Mouse (Mus musculus) kidney, embryonic 16.5 days (tissue): ENCODE measurements around the gene Btg2. TPM values are rescaled to one million over a fixed set of nuclear protein-coding genes. Genes with fewer than 3 reads are reported as not detected.

Experiments
- ATAC-seq: fragments of 200-750 bp; cut with Nextera tagmentation; 2 replicates; pipeline ENCODE4 v1.8.0; 2017; ENCODE audit warnings: moderate TSS enrichment; ENCODE audit not compliant: low FRiP score, low TSS enrichment
- H3K27ac ChIP-seq: fragments of 300-500 bp; sonication (generic); 2 replicates; pipeline ENCODE4 v1.5.1; 2014; ENCODE audit warnings: low read length
- H3K27me3 ChIP-seq: fragments of 300-500 bp; sonication (generic); 2 replicates; pipeline ENCODE4 v1.6.1; 2014; ENCODE audit warnings: low read length, control low read depth, mixed read lengths; ENCODE audit not compliant: insufficient read depth
- H3K36me3 ChIP-seq: fragments of 300-500 bp; sonication (generic); 2 replicates; pipeline ENCODE4 v1.6.1; 2014; ENCODE audit warnings: low read length, control low read depth, mixed read lengths; ENCODE audit not compliant: insufficient read depth
- H3K4me1 ChIP-seq: fragments of 300-500 bp; sonication (generic); 2 replicates; pipeline ENCODE4 v1.6.1; 2014; ENCODE audit warnings: low read length, control low read depth, mixed read lengths; ENCODE audit not compliant: insufficient read depth
- H3K4me2 ChIP-seq: fragments of 300-500 bp; sonication (generic); replicated peaks from 2 replicates; pipeline ENCODE4 v1.6.1; 2014; ENCODE audit warnings: low read depth, low read length
- H3K4me3 ChIP-seq: fragments of 300-500 bp; sonication (generic); 2 replicates; pipeline ENCODE4 v1.5.1; 2014; ENCODE audit warnings: mild to moderate bottlenecking, low read length
- H3K9ac ChIP-seq: fragments of 300-500 bp; sonication (generic); replicated peaks from 2 replicates; pipeline ENCODE4 v1.6.1; 2014; ENCODE audit warnings: low read length
- H3K9me3 ChIP-seq: fragments of 300-500 bp; sonication (generic); 2 replicates; pipeline ENCODE4 v1.6.1; 2016; ENCODE audit warnings: low read length, control low read depth
- WGBS: fragments of 180-500 bp; shearing (Covaris S2); extraction: QIAGEN DNeasy Blood & Tissue Kit; methylation state at CpG from one replicate; pipeline ENCODE4 v1.1.7; 2014; 5-methylcytosine and 5-hydroxymethylcytosine counted together
- polyA plus RNA-seq: library from polyadenylated mRNA; unstranded; fragments of >200 nt; fragmentation: Nextera tagmentation; extraction: Ambion mirVana; gene quantifications from 2 replicates; pipeline ENCODE4 v1.2.1, GENCODE M21; 2015

Gene Btg2
- polyA plus RNA-seq, 1 experiment from 2014 or later = 38.2 TPM

DNA sequence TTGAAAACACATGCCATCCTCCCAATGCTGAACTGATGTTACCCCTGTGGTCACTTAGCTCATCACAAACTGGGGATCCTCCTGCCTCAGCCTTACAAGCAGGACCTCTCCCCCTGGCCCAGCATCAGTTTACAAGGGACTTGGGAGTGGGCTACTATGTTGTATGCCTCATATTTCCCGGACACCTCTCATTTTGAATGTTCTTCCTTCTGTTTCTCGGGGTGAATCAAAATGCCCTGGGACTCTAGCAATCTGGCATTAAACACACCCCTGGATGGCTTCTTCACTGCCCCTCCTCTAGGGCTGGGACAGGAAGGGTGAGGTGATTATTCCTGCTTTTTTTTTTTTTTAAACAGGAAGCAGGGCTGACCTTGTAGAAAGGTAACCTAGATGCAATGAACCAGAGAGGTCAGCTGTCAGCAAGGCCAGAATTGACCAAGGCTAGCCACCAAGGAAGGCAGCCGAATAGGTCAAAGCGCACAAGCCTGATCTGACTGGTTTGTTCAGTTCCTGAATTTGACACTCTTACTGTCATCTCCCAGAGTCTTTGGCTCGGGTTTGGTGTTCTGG, 2.0 kb upstream of the Btg2 start:
- no peak overlapping the region for H3K4me2 ChIP-seq
- no peaks in the 10 kb centered on the region for H3K9me3 ChIP-seq
- ATAC-seq = no peak
- peaks cover 35% of the 10 kb centered on the region for H3K4me1 ChIP-seq
- H3K36me3 ChIP-seq = no peaks in the 10 kb centered on the region; the same call in 1 of the 2 replicates
- H3K4me3 ChIP-seq = no peak overlapping the region
- no peak overlapping the region for H3K9ac ChIP-seq
- no peaks in the 10 kb centered on the region for H3K27me3 ChIP-seq
- H3K27ac ChIP-seq = no peak overlapping the region
- 80% methylated on average over 5 of the region's 5 CpGs for WGBS

DNA sequence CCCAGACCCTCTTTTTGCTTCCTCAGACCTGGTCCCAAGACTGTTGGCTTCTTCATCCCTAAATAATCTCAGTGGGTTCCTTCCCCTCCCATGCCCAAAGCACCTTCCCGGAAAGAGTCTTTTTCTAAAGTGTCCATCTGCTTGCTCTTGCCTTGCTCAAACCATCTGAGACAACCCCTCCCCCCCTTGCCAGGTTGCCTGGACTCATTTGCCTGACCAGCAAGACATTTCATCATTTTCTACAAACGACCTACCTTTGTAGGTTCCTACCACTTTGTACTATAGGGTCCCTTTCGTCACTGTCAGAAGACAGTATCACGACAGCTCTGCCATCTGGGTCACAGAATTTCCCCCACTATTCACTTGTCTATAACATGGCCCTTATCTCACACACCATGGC, 1.5 kb upstream of the Btg2 start:
- Histone ChIP-seq H3K9ac (no peak overlapping the region), H3K36me3 (no peaks in the 10 kb centered on the region; the same call in 1 of the 2 replicates), H3K4me2 (no peak overlapping the region), H3K27me3 (no peaks in the 10 kb centered on the region), H3K4me1 (peaks cover 37% of the 10 kb centered on the region), H3K9me3 (no peaks in the 10 kb centered on the region), H3K27ac (peak overlapping the region; percentile 83), H3K4me3 (no peak overlapping the region)
- WGBS = 81% methylated on average over 4 of the region's 4 CpGs
- ATAC-seq = no peak

DNA sequence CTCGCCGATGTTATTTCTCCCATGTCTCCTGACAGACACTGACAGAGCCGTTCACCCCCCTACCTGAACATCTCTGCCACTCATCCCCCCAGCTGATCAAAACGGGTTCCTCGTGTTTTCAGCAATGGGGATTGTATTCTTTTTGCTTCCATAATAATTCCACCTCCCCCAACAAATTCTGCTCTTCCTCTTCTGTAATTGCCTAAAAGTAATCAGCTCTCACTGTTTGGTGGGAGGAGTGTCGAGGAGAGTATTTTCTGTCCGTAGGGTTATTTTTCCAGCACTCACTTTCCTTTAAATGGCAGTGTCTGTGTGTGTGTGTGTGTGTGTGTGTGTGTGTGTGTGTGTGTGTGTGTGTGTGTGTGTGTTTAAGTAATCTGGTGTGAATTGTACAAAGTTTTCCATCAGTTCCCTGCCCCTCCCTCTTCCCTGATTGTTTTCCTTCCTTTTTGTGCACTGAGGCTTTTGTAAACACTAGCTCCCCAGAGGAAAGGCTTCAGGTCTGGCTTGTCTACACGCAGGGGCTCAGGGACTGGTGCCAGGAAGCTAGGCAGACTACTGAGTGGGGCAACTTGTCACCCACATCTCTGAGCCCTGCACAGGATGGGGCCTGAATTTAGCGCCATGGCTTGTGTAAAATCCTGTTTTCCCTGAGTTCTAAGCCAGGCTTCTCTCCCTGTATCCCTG, 700 bp upstream of the Btg2 start:
- Histone ChIP-seq H3K4me1 (peaks cover 38% of the 10 kb centered on the region), H3K36me3 (no peaks in the 10 kb centered on the region; the same call in 1 of the 2 replicates), H3K9ac (peak overlapping the region; percentile 70), H3K27ac (peak overlapping the region; percentile 83), H3K4me2 (peak overlapping the region; percentile 77), H3K4me3 (peak overlapping the region; percentile 70), H3K9me3 (no peaks in the 10 kb centered on the region), H3K27me3 (no peaks in the 10 kb centered on the region)
- ATAC-seq = peak; percentile 20; the same call in 1 of the 2 replicates
- 5% methylated on average over 9 of the region's 9 CpGs for WGBS

DNA sequence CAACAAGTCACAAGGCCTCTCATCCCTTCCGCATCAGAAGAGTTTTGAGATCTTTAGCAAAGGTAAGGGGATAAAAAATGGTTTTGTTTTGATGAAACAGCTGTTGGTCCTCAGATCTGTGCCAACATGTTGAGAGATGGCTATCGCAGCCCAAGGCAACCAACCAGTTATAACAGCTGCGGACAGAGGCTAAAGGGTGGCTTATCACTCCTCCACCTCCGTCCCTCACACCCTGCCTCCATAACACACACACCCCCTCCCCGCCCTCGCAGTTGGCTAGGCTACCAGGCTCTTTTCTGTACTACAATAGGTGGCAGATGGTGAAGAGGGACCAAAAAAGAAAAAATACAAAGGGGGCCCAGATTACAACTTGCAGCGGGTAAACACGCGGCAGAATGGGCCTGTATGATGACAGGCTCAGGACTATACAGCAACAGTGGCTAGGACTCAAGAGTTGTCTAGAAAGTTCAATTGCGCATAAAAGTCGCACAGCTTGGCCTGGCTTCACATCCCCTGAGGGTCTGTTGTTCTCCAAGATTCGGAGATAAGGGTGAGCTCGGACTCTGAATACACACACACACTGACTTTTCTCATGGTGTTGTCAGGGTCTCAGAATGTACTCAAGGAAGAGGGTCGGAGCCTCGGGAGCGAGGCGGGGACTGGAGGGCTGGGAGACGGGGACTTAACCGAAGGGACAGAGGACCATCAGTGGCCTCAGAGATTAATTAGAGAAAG, 692 bp downstream of the Btg2 start:
- no peaks in the 10 kb centered on the region for H3K27me3 ChIP-seq
- peak overlapping the region; percentile 77 for H3K4me2 ChIP-seq
- H3K27ac ChIP-seq = peak overlapping the region; percentile 69
- WGBS = 5% methylated on average over 19 of the region's 19 CpGs
- ATAC-seq = peak; percentile 3
- peak overlapping the region; percentile 82 for H3K9ac ChIP-seq
- H3K4me1 ChIP-seq = peaks cover 44% of the 10 kb centered on the region
- no peaks in the 10 kb centered on the region for H3K9me3 ChIP-seq
- no peaks in the 10 kb centered on the region; the same call in 1 of the 2 replicates for H3K36me3 ChIP-seq
- H3K4me3 ChIP-seq = peak overlapping the region; percentile 70

DNA sequence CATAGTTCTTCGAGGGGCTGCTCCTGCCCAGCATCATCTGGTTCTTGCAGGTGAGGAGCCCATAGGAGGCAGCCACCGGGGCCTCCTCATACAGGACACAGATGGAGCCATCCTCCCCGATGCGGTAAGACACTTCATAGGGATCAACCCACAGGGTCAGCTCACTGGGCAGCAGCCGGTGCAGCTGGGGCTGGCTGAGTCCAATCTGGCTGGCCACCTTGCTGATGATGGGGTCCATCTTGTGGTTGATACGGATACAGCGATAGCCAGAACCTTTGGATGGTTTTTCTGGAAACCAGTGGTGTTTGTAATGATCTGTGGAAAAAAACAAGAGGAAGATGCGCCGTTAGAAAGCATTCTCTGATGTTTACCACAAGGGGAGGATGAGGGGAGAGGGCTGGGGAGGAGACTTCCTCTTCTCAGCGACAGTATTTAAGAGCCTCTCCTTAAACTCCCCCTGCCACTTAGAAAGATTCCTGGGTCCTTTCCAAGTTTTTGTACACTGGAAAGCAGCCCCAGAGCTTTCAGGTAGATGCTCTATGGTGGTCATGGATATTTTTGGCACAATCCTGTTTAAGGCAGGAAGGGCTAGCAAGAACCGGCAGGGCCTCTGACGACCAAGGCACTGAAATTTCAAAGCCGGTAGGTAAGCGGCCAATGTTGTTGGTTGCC, 1.4 kb downstream of the Btg2 start:
- Histone ChIP-seq H3K27ac (peak overlapping the region; percentile 69), H3K4me3 (peak overlapping the region; percentile 70), H3K36me3 (no peaks in the 10 kb centered on the region; the same call in 1 of the 2 replicates), H3K9me3 (no peaks in the 10 kb centered on the region), H3K4me1 (peaks cover 42% of the 10 kb centered on the region), H3K27me3 (no peaks in the 10 kb centered on the region), H3K4me2 (peak overlapping the region; percentile 77), H3K9ac (peak overlapping the region; percentile 82)
- 23% methylated on average over 14 of the region's 14 CpGs for WGBS
- no peak for ATAC-seq

DNA sequence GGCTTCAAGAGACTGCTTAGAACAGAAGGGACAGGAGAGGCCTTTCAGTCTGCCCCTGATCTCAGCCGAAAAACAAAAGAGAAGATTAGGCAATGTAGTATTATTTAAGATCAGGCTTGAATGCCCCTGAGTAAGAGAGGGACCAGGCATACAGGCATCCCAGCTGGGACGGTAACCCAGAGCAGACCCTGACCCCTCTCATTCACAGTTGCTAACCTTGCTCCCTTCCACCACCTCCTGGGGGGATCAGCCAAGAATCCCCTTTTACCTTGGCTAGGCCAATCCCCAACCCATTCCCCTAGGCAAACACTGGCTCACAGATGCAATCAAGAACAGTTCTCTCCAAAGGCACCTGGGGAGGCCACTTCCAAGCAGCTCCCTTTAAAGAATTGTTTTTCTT, 2.1 kb downstream of the Btg2 start:
- no peaks in the 10 kb centered on the region for H3K27me3 ChIP-seq
- H3K4me3 ChIP-seq = peak overlapping the region; percentile 13; the same call in 1 of the 2 replicates
- no peak for ATAC-seq
- H3K9me3 ChIP-seq = no peaks in the 10 kb centered on the region
- H3K4me2 ChIP-seq = peak overlapping the region; percentile 77
- no peaks in the 10 kb centered on the region; the same call in 1 of the 2 replicates for H3K36me3 ChIP-seq
- WGBS = 76% methylated on average over 2 of the region's 2 CpGs
- H3K4me1 ChIP-seq = peaks cover 44% of the 10 kb centered on the region
- peak overlapping the region; percentile 17 for H3K9ac ChIP-seq
- no peak overlapping the region for H3K27ac ChIP-seq

DNA sequence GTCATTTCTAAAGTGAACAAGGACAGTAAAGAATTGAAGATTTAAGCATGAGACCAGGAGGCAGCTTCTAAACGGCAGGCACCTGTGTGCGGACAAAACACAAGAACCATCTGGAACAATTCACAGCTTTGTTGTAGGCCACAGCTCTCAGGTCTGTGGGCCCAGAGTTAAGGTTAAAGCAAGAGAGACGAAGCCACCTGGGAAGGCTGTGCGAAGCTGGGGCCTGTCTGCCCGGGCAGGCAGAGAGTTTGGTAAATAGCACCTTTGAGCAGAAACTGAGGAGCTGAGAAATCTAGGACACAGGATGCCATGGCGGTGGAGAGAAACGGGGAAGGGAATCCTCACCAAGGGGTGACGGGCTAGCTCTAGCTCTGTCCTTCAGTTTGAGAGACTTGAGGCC, 3.4 kb downstream of the Btg2 start:
- peaks cover 57% of the 10 kb centered on the region for H3K4me1 ChIP-seq
- no peaks in the 10 kb centered on the region for H3K27me3 ChIP-seq
- WGBS = 87% methylated on average over 8 of the region's 8 CpGs
- H3K4me3 ChIP-seq = no peak overlapping the region
- H3K27ac ChIP-seq = no peak overlapping the region
- peak overlapping the region; percentile 77; the same call in 1 of the 2 replicates for H3K4me2 ChIP-seq
- no peaks in the 10 kb centered on the region for H3K9me3 ChIP-seq
- no peak for ATAC-seq
- no peak overlapping the region for H3K9ac ChIP-seq
- H3K36me3 ChIP-seq = no peaks in the 10 kb centered on the region; the same call in 1 of the 2 replicates

DNA sequence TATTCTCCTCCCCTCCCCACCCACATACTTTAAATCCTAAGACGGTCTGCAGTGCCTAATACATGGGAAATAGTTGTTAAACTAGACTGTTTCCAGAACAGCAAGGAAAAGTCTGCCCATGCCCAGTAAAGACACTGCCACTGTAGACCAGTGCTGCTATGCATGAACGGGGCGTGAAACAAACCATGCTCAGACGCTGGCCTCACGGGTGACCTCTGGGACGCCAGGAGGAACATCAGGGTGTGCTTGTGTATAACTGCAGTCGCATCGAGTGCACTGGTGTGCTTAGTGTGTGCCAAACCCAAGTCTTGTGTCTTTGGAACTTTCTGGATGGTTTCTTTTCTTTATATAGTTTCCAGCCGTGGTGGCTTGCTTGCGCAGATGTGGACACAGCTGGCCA, 4.3 kb downstream of the Btg2 start:
- Histone ChIP-seq H3K27ac (no peak overlapping the region), H3K36me3 (no peaks in the 10 kb centered on the region; the same call in 1 of the 2 replicates), H3K9ac (no peak overlapping the region), H3K9me3 (no peaks in the 10 kb centered on the region), H3K4me1 (peaks cover 66% of the 10 kb centered on the region), H3K27me3 (no peaks in the 10 kb centered on the region), H3K4me2 (no peak overlapping the region), H3K4me3 (no peak overlapping the region)
- ATAC-seq = no peak
- WGBS = 69% methylated on average over 10 of the region's 10 CpGs

DNA sequence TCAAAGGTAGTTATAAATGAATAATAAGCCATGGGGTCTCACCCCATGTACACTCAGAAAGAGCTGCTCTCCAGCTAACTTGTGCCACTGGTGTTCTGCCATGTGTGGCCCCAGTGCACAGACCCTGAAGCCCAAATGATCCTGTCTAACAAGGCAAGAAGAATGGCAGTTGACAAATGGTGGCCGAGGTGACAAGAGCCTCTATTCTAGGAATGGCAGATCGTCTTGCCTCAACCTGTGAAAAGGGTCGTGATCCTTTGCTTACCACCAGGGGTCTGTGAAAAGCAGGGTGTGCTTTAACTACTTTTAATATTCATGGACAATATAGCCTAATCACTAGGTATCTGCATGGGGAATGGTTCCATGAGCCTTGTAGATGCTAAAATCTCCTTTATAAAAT, 4.7 kb downstream of the Btg2 start:
- Histone ChIP-seq H3K9me3 (no peaks in the 10 kb centered on the region), H3K27ac (no peak overlapping the region), H3K27me3 (no peaks in the 10 kb centered on the region), H3K4me3 (no peak overlapping the region), H3K4me1 (peaks cover 62% of the 10 kb centered on the region), H3K4me2 (no peak overlapping the region), H3K9ac (no peak overlapping the region), H3K36me3 (no peaks in the 10 kb centered on the region; the same call in 1 of the 2 replicates)
- 42% methylated on average over 3 of the region's 3 CpGs for WGBS
- no peak for ATAC-seq
